Mouse (Mus musculus): ENCODE measurements at regions not wholly inside any gene's neighbourhood (a gene's known extent, or its start where the extent isn't known, plus 50 kb on each side); places are given as distances from the start of the nearest gene placed in this dataset.

DNA sequence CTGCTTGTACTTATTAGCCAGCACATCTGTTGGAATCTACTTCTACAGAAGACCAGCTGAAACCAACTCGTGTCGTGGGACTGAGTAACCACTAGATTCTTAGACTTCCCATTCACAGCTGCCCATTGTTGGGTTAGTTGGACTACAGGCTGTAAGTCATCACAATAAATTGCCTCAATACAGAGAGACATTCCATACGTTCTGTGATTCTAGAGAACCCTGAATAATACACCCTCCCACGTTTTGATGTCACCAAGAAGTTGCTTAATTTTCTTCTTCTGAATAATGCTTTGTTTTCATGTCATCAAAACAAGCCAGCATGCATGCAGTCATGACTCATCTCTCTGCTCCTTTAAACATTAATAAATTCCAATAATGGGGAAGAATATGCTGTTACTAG lies 209.2 kb upstream of the Prok2 start:
- Histone ChIP-seq H3K27ac (ENCODE audit: poor library complexity, severe bottlenecking) (no peak overlapping the region), H3K4me2 (no peak overlapping the region), H3K4me3 (no peak overlapping the region), H3K9me3 (replicated peaks) (no peaks in the 10 kb centered on the region), H3K36me3 (no peaks in the 10 kb centered on the region), H3K9ac (no peak overlapping the region), H3K4me1 (replicated peaks) (peaks cover 44% of the 10 kb centered on the region), H3K27me3 (replicated peaks) (peaks cover 15% of the 10 kb centered on the region)
- 86% methylated on average over 4 of the region's 4 CpGs for WGBS
- no peak for ATAC-seq (ENCODE audit: insufficient number of reproducible peaks, low FRiP score)

GRCm38 (mm10) chr6:99934394-99934793 lies 208.2 kb upstream of the Prok2 start:
- H3K4me2 ChIP-seq = no peak overlapping the region
- no peak overlapping the region for H3K4me3 ChIP-seq
- peak overlapping the region; percentile 18; the same call in 1 of the 2 replicates for H3K27ac ChIP-seq (ENCODE audit: poor library complexity, severe bottlenecking)
- no peaks in the 10 kb centered on the region for H3K36me3 ChIP-seq
- no peak overlapping the region for H3K9ac ChIP-seq
- no peaks in the 10 kb centered on the region for H3K9me3 ChIP-seq (replicated peaks)
- H3K27me3 ChIP-seq (replicated peaks) = peaks cover 6% of the 10 kb centered on the region; the same call in 1 of the 2 replicates
- ATAC-seq (ENCODE audit: insufficient number of reproducible peaks, low FRiP score) = peak; percentile 67; the same call in 1 of the 2 replicates
- 40% methylated on average over 5 of the region's 5 CpGs for WGBS
- H3K4me1 ChIP-seq (replicated peaks) = peaks cover 47% of the 10 kb centered on the region

- H3K27me3 ChIP-seq (replicated peaks) = no peaks in the 10 kb centered on the region; the same call in 1 of the 2 replicates
- WGBS = 71% methylated on average over 5 of the region's 5 CpGs
- no peaks in the 10 kb centered on the region for H3K36me3 ChIP-seq
- H3K9ac ChIP-seq = no peak overlapping the region
- H3K4me3 ChIP-seq = no peak overlapping the region
- ATAC-seq (ENCODE audit: insufficient number of reproducible peaks, low FRiP score) = no peak
- no peak overlapping the region for H3K4me2 ChIP-seq
- peaks cover 46% of the 10 kb centered on the region for H3K4me1 ChIP-seq (replicated peaks)
- H3K9me3 ChIP-seq (replicated peaks) = no peaks in the 10 kb centered on the region
- no peak overlapping the region for H3K27ac ChIP-seq (ENCODE audit: poor library complexity, severe bottlenecking)
These were observed 207.2 kb upstream of the Prok2 start for GRCm38 (mm10) chr6:99933404-99933803.

DNA sequence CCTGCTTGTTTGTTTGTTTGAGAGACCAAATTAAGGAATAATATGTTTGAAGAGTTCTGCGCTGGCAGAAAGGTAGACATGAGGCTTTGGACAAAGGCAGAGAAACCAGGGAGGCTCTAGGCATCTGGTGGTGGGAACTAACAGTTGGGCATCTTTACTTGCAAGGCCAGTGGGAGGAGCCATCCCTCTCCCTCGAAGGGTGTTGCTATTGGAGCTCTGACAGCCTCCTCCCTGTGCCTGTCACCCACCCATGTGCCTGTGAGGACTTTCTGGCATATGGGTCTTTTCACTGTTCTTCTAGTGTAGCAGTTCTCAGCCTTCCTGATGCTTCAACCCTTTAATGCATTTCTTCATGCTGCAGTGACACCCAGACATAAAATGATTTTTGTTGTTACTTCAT lies 206.7 kb upstream of the Prok2 start:
- Histone ChIP-seq H3K36me3 (no peaks in the 10 kb centered on the region), H3K4me2 (no peak overlapping the region), H3K9me3 (replicated peaks) (no peaks in the 10 kb centered on the region), H3K27me3 (replicated peaks) (no peaks in the 10 kb centered on the region; the same call in 1 of the 2 replicates), H3K9ac (no peak overlapping the region), H3K27ac (ENCODE audit: poor library complexity, severe bottlenecking) (no peak overlapping the region), H3K4me3 (no peak overlapping the region), H3K4me1 (replicated peaks) (peaks cover 49% of the 10 kb centered on the region)
- 48% methylated on average over 2 of the region's 2 CpGs for WGBS
- no peak for ATAC-seq (ENCODE audit: insufficient number of reproducible peaks, low FRiP score)

GRCm38 (mm10) chr6:99932405-99932804 lies 206.2 kb upstream of the Prok2 start:
- ATAC-seq (ENCODE audit: insufficient number of reproducible peaks, low FRiP score) = no peak
- H3K27ac ChIP-seq (ENCODE audit: poor library complexity, severe bottlenecking) = no peak overlapping the region
- no peaks in the 10 kb centered on the region for H3K36me3 ChIP-seq
- no peak overlapping the region for H3K4me3 ChIP-seq
- H3K9ac ChIP-seq = no peak overlapping the region
- H3K4me2 ChIP-seq = no peak overlapping the region
- WGBS = 57% methylated on average over 6 of the region's 6 CpGs
- H3K4me1 ChIP-seq (replicated peaks) = peaks cover 52% of the 10 kb centered on the region
- no peaks in the 10 kb centered on the region for H3K9me3 ChIP-seq (replicated peaks)
- H3K27me3 ChIP-seq (replicated peaks) = no peaks in the 10 kb centered on the region; the same call in 1 of the 2 replicates

DNA sequence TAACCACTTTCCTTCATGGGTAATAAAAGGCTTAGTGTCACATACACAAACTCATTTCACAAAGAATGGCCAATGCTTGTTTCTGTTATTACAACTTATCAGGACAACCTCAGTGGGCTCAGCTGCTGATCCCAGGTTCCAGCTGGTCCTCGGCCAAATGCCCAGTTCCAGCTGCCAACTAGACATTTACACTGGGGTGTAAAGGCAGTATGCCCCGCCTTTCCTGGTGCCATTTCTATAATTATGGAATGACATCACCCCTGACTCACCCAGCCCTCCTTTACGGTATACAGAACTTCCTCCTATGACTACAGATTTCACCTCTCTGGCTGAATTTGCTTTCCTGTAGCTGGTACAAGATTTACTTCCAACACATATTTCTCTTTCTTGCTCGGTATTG lies 205.4 kb upstream of the Prok2 start:
- no peaks in the 10 kb centered on the region for H3K36me3 ChIP-seq
- H3K4me2 ChIP-seq = no peak overlapping the region
- H3K4me3 ChIP-seq = no peak overlapping the region
- H3K9ac ChIP-seq = no peak overlapping the region
- no peak for ATAC-seq (ENCODE audit: insufficient number of reproducible peaks, low FRiP score)
- H3K27ac ChIP-seq (ENCODE audit: poor library complexity, severe bottlenecking) = no peak overlapping the region
- peaks cover 52% of the 10 kb centered on the region for H3K4me1 ChIP-seq (replicated peaks)
- 52% methylated on average over 4 of the region's 4 CpGs for WGBS
- H3K27me3 ChIP-seq (replicated peaks) = no peaks in the 10 kb centered on the region; the same call in 1 of the 2 replicates
- no peaks in the 10 kb centered on the region for H3K9me3 ChIP-seq (replicated peaks)

GRCm38 (mm10) chr6:99930316-99930715 lies 204.1 kb upstream of the Prok2 start:
- H3K27me3 ChIP-seq (replicated peaks) = peaks cover 3% of the 10 kb centered on the region; the same call in 1 of the 2 replicates
- no peak overlapping the region for H3K4me2 ChIP-seq
- no peaks in the 10 kb centered on the region for H3K36me3 ChIP-seq
- 89% methylated on average over 6 of the region's 6 CpGs for WGBS
- peaks cover 52% of the 10 kb centered on the region for H3K4me1 ChIP-seq (replicated peaks)
- H3K27ac ChIP-seq (ENCODE audit: poor library complexity, severe bottlenecking) = no peak overlapping the region
- H3K4me3 ChIP-seq = no peak overlapping the region
- no peak overlapping the region for H3K9ac ChIP-seq
- no peak for ATAC-seq (ENCODE audit: insufficient number of reproducible peaks, low FRiP score)
- no peaks in the 10 kb centered on the region for H3K9me3 ChIP-seq (replicated peaks)

DNA sequence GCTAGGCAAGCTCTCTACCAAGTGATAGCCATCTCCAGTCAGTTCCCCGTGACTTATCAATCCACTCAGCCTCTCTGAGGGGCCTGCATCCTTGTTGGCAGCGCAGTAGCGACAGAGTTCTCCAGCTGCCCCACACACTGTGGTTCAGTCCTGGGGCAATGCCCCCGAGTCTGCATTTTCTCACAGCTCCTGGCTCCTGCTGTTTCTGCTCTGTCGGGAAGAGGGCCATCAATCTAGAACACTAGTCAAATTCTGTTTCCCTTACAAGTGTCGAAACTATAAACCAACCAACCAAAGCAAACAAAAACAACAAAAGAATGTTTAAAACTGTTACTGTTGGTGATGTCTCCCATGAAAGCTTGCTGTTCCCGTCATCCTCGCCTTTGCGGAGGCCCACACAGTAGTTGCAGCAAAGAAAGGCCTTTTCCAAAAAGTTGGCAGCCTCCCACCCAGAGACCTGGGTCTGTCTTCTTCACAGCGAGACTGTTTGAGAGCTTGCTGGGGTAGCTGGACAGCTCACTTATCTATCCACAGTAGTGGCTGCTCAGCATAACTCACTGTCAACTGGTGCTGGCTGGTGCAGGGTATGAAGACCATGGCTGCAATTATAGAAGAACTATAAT lies 201.9 kb upstream of the Prok2 start:
- Histone ChIP-seq H3K4me3 (no peak overlapping the region), H3K9ac (no peak overlapping the region), H3K4me2 (no peak overlapping the region), H3K9me3 (replicated peaks) (no peaks in the 10 kb centered on the region), H3K27ac (ENCODE audit: poor library complexity, severe bottlenecking) (0 out of 2 replicates have a peak overlapping the region, but pooled peaks have one; percentile 11), H3K27me3 (replicated peaks) (peaks cover 23% of the 10 kb centered on the region), H3K36me3 (no peaks in the 10 kb centered on the region), H3K4me1 (replicated peaks) (peaks cover 36% of the 10 kb centered on the region)
- WGBS = 19% methylated on average over 10 of the region's 10 CpGs
- peak; percentile 66; the same call in 1 of the 2 replicates for ATAC-seq (ENCODE audit: insufficient number of reproducible peaks, low FRiP score)

- no peak for ATAC-seq (ENCODE audit: insufficient number of reproducible peaks, low FRiP score)
- Histone ChIP-seq H3K4me1 (replicated peaks) (peaks cover 20% of the 10 kb centered on the region), H3K9ac (no peak overlapping the region), H3K36me3 (no peaks in the 10 kb centered on the region), H3K27me3 (replicated peaks) (peaks cover 38% of the 10 kb centered on the region), H3K4me2 (no peak overlapping the region), H3K4me3 (no peak overlapping the region), H3K27ac (ENCODE audit: poor library complexity, severe bottlenecking) (no peak overlapping the region), H3K9me3 (replicated peaks) (0 out of 2 replicates have a peak, but pooled peaks cover 3% of the 10 kb centered on the region)
- WGBS = 60% methylated on average over 8 of the region's 8 CpGs
These were observed 198.0 kb upstream of the Prok2 start for GRCm38 (mm10) chr6:99924181-99924580.

DNA sequence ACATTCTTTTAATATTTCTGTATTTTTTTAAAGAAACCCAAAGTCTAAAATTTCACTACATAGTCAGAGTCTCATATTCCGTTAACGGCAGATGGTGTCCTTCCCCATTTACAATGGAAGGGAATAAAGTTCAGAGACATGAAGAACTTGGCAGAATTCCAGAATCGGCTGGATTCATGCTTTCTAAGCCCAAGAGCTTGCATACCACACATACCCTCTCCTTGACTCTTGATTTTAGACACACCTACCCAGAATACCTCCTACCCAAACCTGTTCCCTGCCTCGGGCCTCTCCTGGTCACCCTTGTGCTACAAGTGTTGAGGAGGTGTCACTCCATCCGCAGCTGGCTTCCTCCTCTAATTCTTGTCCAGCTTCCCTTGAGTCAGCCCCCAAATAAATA lies 195.8 kb upstream of the Prok2 start:
- H3K9me3 ChIP-seq (replicated peaks) = 0 out of 2 replicates have a peak, but pooled peaks cover 3% of the 10 kb centered on the region
- no peak overlapping the region for H3K27ac ChIP-seq (ENCODE audit: poor library complexity, severe bottlenecking)
- H3K4me1 ChIP-seq (replicated peaks) = 0 out of 2 replicates have a peak, but pooled peaks cover 4% of the 10 kb centered on the region
- no peak overlapping the region for H3K4me2 ChIP-seq
- no peak overlapping the region for H3K4me3 ChIP-seq
- H3K9ac ChIP-seq = no peak overlapping the region
- no peak for ATAC-seq (ENCODE audit: insufficient number of reproducible peaks, low FRiP score)
- peaks cover 45% of the 10 kb centered on the region for H3K27me3 ChIP-seq (replicated peaks)
- H3K36me3 ChIP-seq = no peaks in the 10 kb centered on the region
- 76% methylated on average over 5 of the region's 5 CpGs for WGBS

DNA sequence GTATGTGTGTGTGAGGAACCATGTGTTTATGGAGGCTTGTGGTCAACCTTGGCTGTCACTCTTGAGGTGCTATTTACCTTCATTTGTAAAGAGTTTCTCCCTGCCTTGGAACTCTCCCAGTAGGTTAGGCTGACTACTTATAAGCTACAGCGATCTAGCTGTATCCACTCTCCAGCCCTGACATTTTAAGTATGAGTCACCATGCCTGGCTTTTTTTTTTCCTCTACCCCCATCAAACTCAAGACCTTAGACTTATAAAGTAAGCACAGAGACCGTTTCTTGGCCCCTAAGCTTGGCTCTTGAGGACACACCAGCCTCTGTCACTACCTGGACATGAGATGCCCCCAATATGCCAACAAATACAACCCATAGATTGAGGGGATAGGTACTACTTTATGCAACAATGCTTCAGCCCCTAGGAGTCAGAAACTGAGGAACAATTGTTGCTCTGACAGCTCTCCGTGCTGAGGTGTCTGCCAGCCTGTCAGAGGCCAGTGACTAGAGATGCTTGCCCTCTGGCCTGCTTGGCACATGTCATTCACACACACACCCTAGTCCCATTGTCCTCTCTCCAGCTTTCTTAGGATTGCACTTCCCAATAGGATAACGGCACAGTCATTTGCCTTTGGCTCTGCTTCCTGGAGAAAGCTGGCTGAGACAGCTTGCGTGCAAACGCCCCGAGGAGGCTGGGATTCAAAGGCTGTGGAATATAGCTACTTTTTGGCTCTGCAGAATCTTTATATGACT lies 193.8 kb upstream of the Prok2 start:
- peaks cover 5% of the 10 kb centered on the region for H3K4me1 ChIP-seq (replicated peaks)
- no peak overlapping the region for H3K9ac ChIP-seq
- H3K27ac ChIP-seq (ENCODE audit: poor library complexity, severe bottlenecking) = no peak overlapping the region
- no peak for ATAC-seq (ENCODE audit: insufficient number of reproducible peaks, low FRiP score)
- WGBS = 69% methylated on average over 7 of the region's 7 CpGs
- H3K4me3 ChIP-seq = no peak overlapping the region
- 0 out of 2 replicates have a peak, but pooled peaks cover 3% of the 10 kb centered on the region for H3K9me3 ChIP-seq (replicated peaks)
- no peak overlapping the region for H3K4me2 ChIP-seq
- H3K36me3 ChIP-seq = no peaks in the 10 kb centered on the region
- peaks cover 42% of the 10 kb centered on the region for H3K27me3 ChIP-seq (replicated peaks)

All from heart, embryonic 12.5 days (tissue).